Mouse (Mus musculus): Measurements from ENCODE around the gene 5330417C22Rik.

- TF ChIP-seq GATA1 (IDR thresholded peaks at IDR 0.05; ENCODE audit: low read length) (no peak), TAL1 (IDR thresholded peaks at IDR 0.05; ENCODE audit: low read length) (no peak)
Observed at GRCm38 (mm10) chr3:108562133-108562730, 25.9 kb upstream of the 5330417C22Rik start, which contains the start of gene Tmem167b.

Data from erythroblast, embryonic 14.5 days (primary cell).